Mouse (Mus musculus) limb, embryonic 14.5 days (tissue): Measurements from ENCODE around the gene C530008M17Rik. TPM values are rescaled to one million over a fixed set of nuclear protein-coding genes. Genes with fewer than 3 reads are reported as not detected.

ENCODE experiments used
- ATAC-seq: fragments of 200-750 bp; cut with Nextera tagmentation; 2 replicates; pipeline ENCODE4 v1.8.0; 2017; ENCODE audit warnings: low read depth, moderate number of reproducible peaks, moderate TSS enrichment; ENCODE audit not compliant: low FRiP score
- DNase-seq: peaks from one replicate; pipeline ENCODE4 v3.0.0-alpha.2; 2015; ENCODE audit warnings: low spot score
- H3K27ac ChIP-seq: fragments of 300-500 bp; sonication (generic); replicated peaks from 2 replicates; pipeline ENCODE4 v1.5.1; 2014; ENCODE audit warnings: low read depth, mild to moderate bottlenecking, low read length, moderate library complexity, mixed read lengths
- H3K27me3 ChIP-seq: fragments of 300-500 bp; sonication (generic); 2 replicates; pipeline ENCODE4 v1.6.1; 2014; ENCODE audit warnings: low read length, mixed read lengths; ENCODE audit not compliant: control insufficient read depth, insufficient read depth
- H3K36me3 ChIP-seq: fragments of 300-500 bp; sonication (generic); 2 replicates; pipeline ENCODE4 v1.6.1; 2014; ENCODE audit warnings: mild to moderate bottlenecking, low read length, moderate library complexity, mixed read lengths; ENCODE audit not compliant: control insufficient read depth, insufficient read depth
- H3K4me1 ChIP-seq: fragments of 300-500 bp; sonication (generic); 2 replicates; pipeline ENCODE4 v1.6.1; 2014; ENCODE audit warnings: antibody characterized with exemption, low read length, mixed read lengths; ENCODE audit not compliant: control insufficient read depth, insufficient read depth
- H3K4me2 ChIP-seq: fragments of 300-500 bp; sonication (generic); replicated peaks from 2 replicates; pipeline ENCODE4 v1.6.1; 2014; ENCODE audit warnings: low read depth, mild to moderate bottlenecking, low read length, moderate library complexity; ENCODE audit not compliant: severe bottlenecking
- H3K4me3 ChIP-seq: fragments of 300-500 bp; sonication (generic); replicated peaks from 2 replicates; pipeline ENCODE4 v1.5.1; 2014; ENCODE audit warnings: low read length
- H3K9ac ChIP-seq: fragments of 300-500 bp; sonication (generic); 2 replicates; pipeline ENCODE4 v1.6.1; 2014; ENCODE audit warnings: mild to moderate bottlenecking, low read depth, low read length, moderate library complexity; ENCODE audit not compliant: severe bottlenecking
- H3K9me3 ChIP-seq: fragments of 300-500 bp; sonication (generic); 2 replicates; pipeline ENCODE4 v1.6.1; 2016; ENCODE audit warnings: low read length; ENCODE audit not compliant: control insufficient read depth
- POLR2A ChIP-seq: fragments of 200-500 bp; IDR thresholded peaks from 2 replicates; pipeline ENCODE4 v1.8.0; 2012; ENCODE audit warnings: inconsistent platforms, mild to moderate bottlenecking, moderate library complexity, borderline replicate concordance; ENCODE audit not compliant: insufficient read depth, insufficient read length; ENCODE audit errors: extremely low read depth
- WGBS: fragments of 180-500 bp; shearing (Covaris S2); extraction: QIAGEN DNeasy Blood & Tissue Kit; methylation state at CpG from one replicate; pipeline ENCODE4 v1.1.7; 2014; 5-methylcytosine and 5-hydroxymethylcytosine counted together
- polyA plus RNA-seq, 2 experiments: library from polyadenylated mRNA; depleted of rRNA in 1 of 2; stranded (reverse) in 1 of 2; unstranded in 1 of 2; fragments of >200 nt; fragmentation: Nextera tagmentation in 1 of 2; extraction: Ambion mirVana in 1 of 2; gene quantifications; 2 replicates each; pipeline versions ENCODE4 v1.2.1 to v1.2.3; 2012 to 2014

C530008M17Rik gene
- polyA plus RNA-seq, 2 experiments, result 12.6 to 26.5 TPM

DNA sequence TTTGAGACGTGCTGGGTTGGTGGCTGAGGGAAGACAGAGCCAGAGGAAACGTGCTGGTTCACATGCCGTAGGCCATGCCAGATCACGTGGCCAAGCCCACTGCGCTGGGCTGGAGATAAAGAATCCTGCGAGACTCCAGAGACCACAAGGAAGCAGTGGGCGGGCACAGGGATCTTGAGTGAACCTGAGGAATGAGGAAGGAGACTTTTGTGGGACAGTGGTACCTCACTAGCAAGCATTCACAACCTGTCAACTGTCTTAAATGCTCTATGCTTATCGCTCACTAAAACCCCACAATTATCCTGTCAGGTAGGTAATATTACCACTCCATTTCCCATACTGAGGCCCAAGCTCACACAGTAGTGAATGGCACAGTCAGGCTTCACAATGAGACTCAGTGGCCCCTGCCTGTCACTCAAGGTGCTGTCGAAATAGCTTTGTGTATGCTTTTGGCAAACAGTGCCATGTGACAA lies 88.5 kb downstream of the C530008M17Rik start:
- DNase-seq, result no peak
- no peak for ATAC-seq
- TF ChIP-seq POLR2A, result no peak
- Histone ChIP-seq H3K27ac (no peak overlapping the region), H3K27me3 (no peaks in the 10 kb centered on the region), H3K4me1 (no peaks in the 10 kb centered on the region), H3K4me2 (no peak overlapping the region), H3K9me3 (no peaks in the 10 kb centered on the region), H3K36me3 (0 out of 2 replicates have a peak, but pooled peaks cover 2% of the 10 kb centered on the region), H3K4me3 (no peak overlapping the region), H3K9ac (no peak overlapping the region)
- 80% methylated on average over 9 of the region's 9 CpGs for WGBS

DNA sequence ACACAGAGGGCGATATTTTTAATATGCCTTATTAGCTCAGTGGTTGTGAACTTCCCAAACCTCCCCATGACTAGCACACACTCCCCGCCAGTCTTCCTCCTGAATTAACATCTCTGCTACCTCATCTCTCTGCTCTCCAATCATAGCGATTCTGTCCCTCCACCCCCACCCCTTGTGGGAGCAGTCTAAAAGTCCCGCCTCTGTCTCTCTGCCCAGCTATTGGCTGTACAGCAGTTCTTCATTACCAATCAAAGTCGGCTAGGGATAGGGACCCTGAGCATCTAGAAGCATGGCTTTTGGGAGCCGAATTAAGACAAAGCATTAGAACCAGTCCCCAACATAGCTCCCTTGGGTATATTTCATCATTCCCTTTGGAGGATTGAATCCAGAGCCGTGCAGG lies 91.5 kb downstream of the C530008M17Rik start:
- no peak overlapping the region for H3K4me3 ChIP-seq
- H3K4me2 ChIP-seq, result no peak overlapping the region
- no peak overlapping the region for H3K9ac ChIP-seq
- DNase-seq, result no peak
- no peak for TF ChIP-seq POLR2A
- no peaks in the 10 kb centered on the region for H3K9me3 ChIP-seq
- no peaks in the 10 kb centered on the region for H3K27me3 ChIP-seq
- no peak for ATAC-seq
- H3K4me1 ChIP-seq, result no peaks in the 10 kb centered on the region
- no peak overlapping the region for H3K27ac ChIP-seq
- WGBS, result 61% methylated on average over 7 of the region's 7 CpGs
- 0 out of 2 replicates have a peak, but pooled peaks cover 2% of the 10 kb centered on the region for H3K36me3 ChIP-seq

DNA sequence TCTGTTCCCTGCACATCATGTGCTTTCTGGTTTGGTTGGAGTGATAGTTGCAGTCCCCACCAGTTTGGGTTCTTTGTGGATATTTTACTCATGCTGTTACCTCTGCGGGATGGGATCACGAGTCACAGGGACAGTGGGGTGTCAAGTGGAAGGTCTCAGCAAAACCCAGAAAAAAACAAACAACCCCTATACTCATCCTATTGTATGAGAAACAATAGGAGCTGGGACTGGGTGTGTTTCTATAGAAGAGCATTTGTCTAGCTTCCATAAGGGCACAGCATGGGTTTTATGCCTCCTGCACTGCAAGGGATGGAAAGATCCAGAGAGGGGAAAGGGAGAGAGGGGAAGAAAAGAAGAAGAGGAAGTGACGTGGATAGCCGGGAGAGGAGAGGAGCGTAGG lies 96.0 kb downstream of the C530008M17Rik start:
- no peak for ATAC-seq
- Histone ChIP-seq H3K27ac (no peak overlapping the region), H3K4me1 (no peaks in the 10 kb centered on the region)

DNA sequence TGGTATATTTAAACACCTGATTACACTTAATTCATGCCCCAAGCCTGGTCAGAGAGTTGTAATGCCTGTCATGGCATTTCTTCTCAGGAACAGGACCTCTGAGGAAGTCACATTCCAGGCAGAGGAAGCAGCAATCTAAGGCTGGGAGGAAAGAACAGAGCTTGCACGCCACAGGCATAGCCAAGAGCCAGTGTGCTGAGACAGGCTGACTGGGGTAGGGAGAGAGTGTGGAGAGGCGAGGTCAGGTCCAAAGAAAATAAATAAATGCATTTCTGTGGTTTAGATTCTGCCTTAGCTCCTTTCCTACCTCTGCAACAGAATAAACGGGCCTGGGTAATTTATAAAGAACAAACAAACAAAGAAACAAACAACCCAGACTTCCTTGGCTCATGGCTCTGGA lies 104.0 kb downstream of the C530008M17Rik start:
- Histone ChIP-seq H3K36me3 (no peaks in the 10 kb centered on the region), H3K27me3 (no peaks in the 10 kb centered on the region), H3K4me2 (no peak overlapping the region), H3K27ac (no peak overlapping the region), H3K9ac (no peak overlapping the region), H3K4me1 (peaks cover 25% of the 10 kb centered on the region), H3K9me3 (no peaks in the 10 kb centered on the region), H3K4me3 (no peak overlapping the region)
- TF ChIP-seq POLR2A, result no peak
- 73% methylated on average over 3 of the region's 3 CpGs for WGBS
- no peak for DNase-seq
- ATAC-seq, result no peak

More for the DNA sequence above, 96.0 kb downstream of the C530008M17Rik start:
- 86% methylated on average over 5 of the region's 5 CpGs for WGBS
- no peak for DNase-seq
- TF ChIP-seq POLR2A, result no peak
- H3K36me3 ChIP-seq, result no peaks in the 10 kb centered on the region
- no peak overlapping the region for H3K4me2 ChIP-seq
- no peaks in the 10 kb centered on the region for H3K27me3 ChIP-seq
- H3K9ac ChIP-seq, result no peak overlapping the region
- H3K9me3 ChIP-seq, result no peaks in the 10 kb centered on the region
- no peak overlapping the region for H3K4me3 ChIP-seq

DNA sequence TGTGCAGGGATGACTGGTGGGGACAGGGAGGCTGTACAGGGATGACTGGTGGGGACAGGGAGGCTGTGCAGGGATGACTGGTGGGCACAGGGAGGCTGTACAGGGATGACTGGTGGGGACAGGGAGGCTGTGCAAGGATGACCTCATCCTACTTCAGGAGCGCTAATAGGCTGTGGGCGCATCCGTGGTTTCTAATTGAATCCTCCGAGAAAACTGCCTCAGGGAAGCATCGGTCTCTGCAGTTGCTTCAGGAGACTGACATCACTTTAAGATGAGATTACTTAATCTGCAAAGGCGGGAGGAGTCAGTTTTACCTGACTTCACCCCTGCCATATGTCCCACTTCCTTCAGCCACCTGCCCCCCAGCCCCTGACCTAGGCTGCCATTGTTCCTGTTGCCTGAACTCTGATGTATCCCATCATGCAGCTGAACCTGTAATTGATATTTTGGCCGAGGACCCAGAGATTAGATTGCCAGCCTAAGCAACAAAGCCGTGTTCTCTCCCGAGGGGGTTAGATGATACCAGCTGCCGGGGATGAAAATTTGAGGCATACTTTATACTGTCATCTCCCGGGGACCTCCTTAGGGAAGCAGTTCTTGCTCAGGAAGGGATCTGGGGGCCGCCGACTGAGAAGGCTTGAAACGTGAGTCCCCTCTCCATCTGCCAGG lies 105.9 kb downstream of the C530008M17Rik start:
- 67% methylated on average over 14 of the region's 14 CpGs for WGBS
- H3K4me3 ChIP-seq, result no peak overlapping the region
- H3K4me1 ChIP-seq, result peaks cover 25% of the 10 kb centered on the region
- no peak for TF ChIP-seq POLR2A
- DNase-seq, result no peak
- no peak overlapping the region for H3K9ac ChIP-seq
- no peaks in the 10 kb centered on the region; the same call in none of the 2 replicates for H3K36me3 ChIP-seq
- no peak overlapping the region for H3K4me2 ChIP-seq
- H3K27me3 ChIP-seq, result no peaks in the 10 kb centered on the region
- no peaks in the 10 kb centered on the region for H3K9me3 ChIP-seq
- no peak overlapping the region for H3K27ac ChIP-seq
- ATAC-seq, result no peak; the same call in 1 of the 2 replicates
